Mouse (Mus musculus) activated CD4-positive, CD25-positive, alpha-beta regulatory T cell, adult 4 months (primary cell): ENCODE data around the gene Vps36. TPM values are rescaled to one million over a fixed set of nuclear protein-coding genes. Genes with fewer than 3 reads are reported as not detected.

ENCODE experiments used
- ATAC-seq: one replicate; pipeline ENCODE4 v1.8.0; 2017
- polyA plus RNA-seq, 2 experiments: library from polyadenylated mRNA; unstranded; fragments of 100-300 nt; shearing (Covaris generic); gene quantifications; one replicate each; pipeline ENCODE4 v1.2.1; 2017

The Vps36 gene
- polyA plus RNA-seq, 2 experiments from 2014 or later: 30.5 to 41.2 TPM

DNA sequence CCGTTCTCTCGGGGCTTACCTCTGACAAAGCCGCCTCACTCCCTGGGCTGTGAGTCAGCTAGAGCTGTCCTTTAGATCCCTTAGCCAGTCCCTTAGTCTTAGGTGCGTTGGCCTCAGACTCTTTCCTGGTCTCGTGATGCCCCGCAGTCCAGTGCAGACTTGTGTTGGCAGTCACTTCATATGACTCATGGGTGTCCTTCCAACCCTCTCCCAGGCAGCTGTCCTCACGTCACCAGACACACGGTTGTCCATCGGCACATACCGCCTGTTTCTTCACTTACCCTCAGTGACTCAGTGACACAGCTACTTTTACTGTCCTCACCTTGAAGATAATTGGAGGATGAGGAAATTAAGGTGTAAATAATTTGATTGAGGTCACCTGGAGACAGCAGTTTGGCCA, 22.2 kb downstream of the Vps36 start:
- ATAC-seq: no peak

DNA sequence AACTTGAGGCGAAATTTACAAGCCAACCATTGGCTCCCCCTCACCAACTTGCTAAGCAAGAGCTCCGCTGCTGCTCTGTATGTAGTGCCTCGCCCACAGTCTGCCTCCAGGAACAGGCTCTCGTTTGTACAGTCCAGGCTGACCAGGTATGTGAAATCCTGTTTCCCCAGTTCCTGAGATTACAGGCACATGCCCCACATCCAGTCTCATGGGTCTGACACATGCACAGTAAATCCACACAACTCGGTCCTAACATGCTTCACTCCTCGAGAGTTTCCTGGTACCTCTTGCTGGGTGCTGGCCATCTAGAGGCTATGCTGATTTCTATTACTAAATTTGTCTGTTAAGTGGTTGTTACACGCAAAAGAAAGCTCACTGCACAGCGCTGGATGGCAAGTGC, 33.8 kb downstream of the Vps36 start:
- no peak for ATAC-seq

DNA sequence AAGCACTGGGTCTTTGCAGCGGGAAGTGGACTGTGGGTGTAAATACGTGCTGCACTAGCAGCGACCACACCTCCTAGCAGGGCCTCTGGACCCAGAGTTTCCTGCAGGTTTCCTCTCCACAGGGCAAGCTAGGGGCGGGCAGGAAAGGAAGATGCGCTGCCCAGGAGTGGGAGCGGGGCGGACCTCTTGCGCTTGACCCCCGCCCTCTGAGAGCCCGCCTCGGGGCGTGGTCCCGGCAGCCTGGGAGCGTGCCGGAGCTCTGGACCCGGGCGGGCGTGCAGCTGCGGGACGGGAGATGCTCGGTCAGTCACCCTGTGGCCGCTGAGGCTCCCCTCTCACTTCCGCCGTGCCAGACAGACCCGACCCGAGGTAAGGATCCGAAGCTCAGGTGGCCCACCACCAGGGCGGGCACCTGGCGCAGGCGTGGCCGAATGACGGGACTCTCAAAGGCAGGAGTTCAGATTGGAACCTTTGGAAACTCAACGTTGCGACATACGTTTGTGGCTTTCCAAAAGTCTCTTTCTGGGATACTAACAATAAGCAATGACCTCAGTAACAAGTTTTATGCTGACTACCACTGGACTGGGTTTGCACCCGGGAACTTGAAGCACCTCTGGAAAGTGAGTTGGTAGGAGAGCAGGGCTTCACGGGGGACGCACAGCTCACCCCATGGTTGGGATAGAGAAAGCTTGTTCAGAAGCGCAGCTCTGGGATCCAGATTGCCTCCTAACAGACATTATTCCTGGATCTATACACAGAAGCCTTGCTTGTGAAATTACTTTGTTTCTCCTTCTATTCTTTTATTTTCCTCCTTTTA, 34.7 kb downstream of the Vps36 start, which contains the start of gene Thsd1:
Thsd1 (plus strand) TSS at position 253 of the 817 bp plus-strand sequence.
- peak; percentile 45 for ATAC-seq

GRCm38 (mm10) chr8:22228621-22229020, 36.0 kb downstream of the Vps36 start:
- no peak for ATAC-seq

DNA sequence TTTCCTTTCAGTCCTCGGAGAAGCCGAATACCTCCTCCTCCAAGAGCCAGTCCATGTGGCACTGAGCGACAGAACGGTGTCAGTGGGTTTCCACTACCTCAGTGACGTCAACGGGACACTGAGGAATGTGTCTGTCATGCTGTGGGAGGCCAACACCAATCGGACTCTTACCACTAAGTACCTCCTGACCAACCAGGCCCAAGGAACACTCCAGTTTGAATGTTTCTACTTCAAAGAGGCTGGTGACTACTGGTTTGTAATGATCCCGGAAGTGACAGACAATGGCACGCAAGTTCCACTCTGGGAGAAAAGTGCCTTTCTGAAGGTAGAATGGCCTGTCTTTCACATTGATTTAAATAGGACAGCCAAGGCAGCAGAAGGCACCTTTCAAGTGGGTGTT, 50.4 kb downstream of the Vps36 start:
- no peak for ATAC-seq

- ATAC-seq: no peak
Observed at GRCm38 (mm10) chr8:22245663-22246062, 53.1 kb downstream of the Vps36 start.

DNA sequence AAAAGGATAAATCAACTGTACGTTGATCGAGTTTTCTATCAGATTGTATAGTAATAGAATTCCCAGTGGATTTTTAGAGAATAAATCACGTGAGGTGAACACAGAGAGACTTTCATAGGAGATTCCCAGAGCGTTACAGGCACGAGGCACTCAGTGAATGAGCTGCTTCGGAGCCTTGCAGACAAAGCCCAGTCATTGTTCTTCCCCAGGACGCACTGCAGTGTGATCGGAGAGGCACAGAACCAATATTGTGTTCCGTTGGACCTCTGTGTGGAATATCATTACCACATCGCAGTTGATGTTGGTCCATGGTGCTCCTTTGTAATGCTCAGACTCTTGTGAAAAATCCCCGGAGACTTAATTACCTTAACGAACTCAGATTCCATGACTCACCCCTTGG, 55.3 kb downstream of the Vps36 start:
- ATAC-seq: no peak

GRCm38 (mm10) chr8:22249080-22249479, 56.5 kb downstream of the Vps36 start:
- ATAC-seq: no peak

- no peak for ATAC-seq
Observed at GRCm38 (mm10) chr8:22258946-22259450, 66.4 kb downstream of the Vps36 start.

- no peak for ATAC-seq
Observed at GRCm38 (mm10) chr8:22259531-22259930, 66.9 kb downstream of the Vps36 start.

DNA sequence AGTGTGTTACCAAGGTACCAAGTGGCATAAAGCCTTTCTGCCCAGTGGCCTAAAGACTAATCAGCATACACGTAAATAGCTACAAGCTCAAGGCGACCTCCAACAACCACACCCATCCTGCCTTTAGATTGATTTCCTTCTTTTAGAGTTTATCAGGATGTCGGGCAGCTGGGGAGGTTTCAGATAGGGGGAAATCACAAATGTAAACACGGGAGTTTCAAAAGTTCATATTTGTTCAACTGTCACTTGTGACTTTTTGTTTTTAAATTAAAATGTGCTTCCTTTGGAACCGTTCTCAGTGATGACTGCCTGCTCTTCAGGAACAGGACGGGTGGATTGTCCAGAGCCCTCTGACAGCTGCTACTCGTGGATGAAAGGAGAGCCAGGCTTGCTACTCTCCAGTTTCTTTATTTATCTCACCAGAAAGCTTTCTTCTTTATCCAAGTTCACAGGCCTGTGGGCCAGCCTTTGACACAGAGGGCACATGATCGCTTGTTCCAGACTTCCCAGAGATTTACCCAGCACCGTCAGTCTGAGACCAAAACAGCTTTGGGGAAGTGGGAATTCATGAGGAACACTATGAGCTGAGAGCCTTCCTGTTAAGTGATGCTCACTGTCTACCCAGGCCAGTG, 67.6 kb downstream of the Vps36 start:
- ATAC-seq: no peak

- no peak for ATAC-seq
Observed at GRCm38 (mm10) chr8:22262267-22262666, 69.7 kb downstream of the Vps36 start.

GRCm38 (mm10) chr8:22264292-22264691, 71.7 kb downstream of the Vps36 start:
- no peak for ATAC-seq

DNA sequence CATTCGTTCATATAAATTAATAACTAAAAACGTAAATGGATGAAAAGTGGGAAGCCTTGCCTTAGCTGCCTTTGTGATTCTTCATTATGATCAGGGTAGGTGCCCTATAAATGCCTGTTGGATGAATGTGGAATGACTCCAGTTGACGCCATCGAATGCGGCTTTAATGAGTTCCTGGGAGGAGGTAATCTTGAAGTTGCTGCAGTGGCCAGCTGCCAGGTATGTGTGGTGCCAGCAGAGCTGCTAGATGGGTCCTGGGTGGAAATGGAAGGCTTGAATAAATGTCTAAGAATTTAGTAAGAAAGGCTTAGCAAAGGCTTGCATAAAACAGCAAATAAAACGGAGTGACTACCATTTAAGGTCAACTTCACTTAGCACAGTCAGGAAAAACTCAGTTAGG, 72.2 kb downstream of the Vps36 start:
- ATAC-seq: no peak

- ATAC-seq: no peak
Observed at GRCm38 (mm10) chr8:22265194-22265593, 72.6 kb downstream of the Vps36 start.

- ATAC-seq: no peak
Observed at GRCm38 (mm10) chr8:22266809-22267208, 74.2 kb downstream of the Vps36 start.

Other genes starting within 250 kb of the Vps36 start
- not detected for gene Defb13, start 246.0 kb upstream of the Vps36 start, polyA plus RNA-seq
- not detected for gene Fam90a1a, start 234.1 kb upstream of the Vps36 start, polyA plus RNA-seq
- gene Ccdc70, start 223.0 kb upstream of the Vps36 start, polyA plus RNA-seq: not detected
- gene Atp7b, start 132.5 kb upstream of the Vps36 start, polyA plus RNA-seq: not detected
- 10 to 100 TPM; 19.7 to 20.2 TPM for gene Alg11, start 132.1 kb upstream of the Vps36 start, polyA plus RNA-seq
- gene Nek5, start 67.8 kb upstream of the Vps36 start, polyA plus RNA-seq: under 1 TPM in 1 of 2 experiments, not detected in 1; 0.22 TPM
- 1 to 10 TPM; 4.6 to 6.1 TPM for gene Nek3, start 26.4 kb upstream of the Vps36 start, polyA plus RNA-seq
- gene Ckap2, start 7.0 kb upstream of the Vps36 start, polyA plus RNA-seq: 10 to 100 TPM; 13.3 to 14.9 TPM
- gene Thsd1, start 34.5 kb downstream of the Vps36 start, polyA plus RNA-seq: under 1 TPM in 1 of 2 experiments, not detected in 1; 0.10 TPM
- not detected for gene Tpte, start 90.6 kb downstream of the Vps36 start, polyA plus RNA-seq
- 1 to 10 TPM; 2.9 to 3.8 TPM for gene Slc25a15, start 205.8 kb downstream of the Vps36 start, polyA plus RNA-seq
- gene Mrps31, start 218.6 kb downstream of the Vps36 start, polyA plus RNA-seq: 10 to 100 TPM; 21.4 to 22.8 TPM